Mouse (Mus musculus) stomach, embryonic 14.5 days (tissue): ENCODE data around the gene Zfp598. TPM values are rescaled to one million over a fixed set of nuclear protein-coding genes. Genes with fewer than 3 reads are reported as not detected.

Experiments
- ATAC-seq: fragments of 200-750 bp; cut with Nextera tagmentation; 2 replicates; pipeline ENCODE4 v1.8.0; 2017; ENCODE audit warnings: low read depth, moderate TSS enrichment; ENCODE audit not compliant: insufficient number of reproducible peaks, insufficient read depth, low FRiP score
- H3K27ac ChIP-seq: fragments of 300-500 bp; sonication (generic); 2 replicates; pipeline ENCODE4 v1.5.1; 2014; ENCODE audit warnings: mild to moderate bottlenecking, low read length, moderate library complexity, mixed read lengths
- H3K27me3 ChIP-seq: fragments of 300-500 bp; sonication (generic); 2 replicates; pipeline ENCODE4 v1.6.1; 2014; ENCODE audit warnings: low read length, control low read depth, mixed read lengths; ENCODE audit not compliant: control insufficient read depth, insufficient read depth
- H3K36me3 ChIP-seq: fragments of 300-500 bp; sonication (generic); 2 replicates; pipeline ENCODE4 v1.6.1; 2014; ENCODE audit warnings: mild to moderate bottlenecking, control low read depth, low read length, moderate library complexity, mixed read lengths; ENCODE audit not compliant: control insufficient read depth, insufficient read depth
- H3K4me1 ChIP-seq: fragments of 300-500 bp; sonication (generic); 2 replicates; pipeline ENCODE4 v1.6.1; 2014; ENCODE audit warnings: low read length, control low read depth, mixed read lengths; ENCODE audit not compliant: control insufficient read depth, insufficient read depth
- H3K4me2 ChIP-seq: fragments of 300-500 bp; sonication (generic); replicated peaks from 2 replicates; pipeline ENCODE4 v1.6.1; 2014; ENCODE audit warnings: low read depth, low read length, control low read depth
- H3K4me3 ChIP-seq: fragments of 300-500 bp; sonication (generic); 2 replicates; pipeline ENCODE4 v1.5.1; 2014; ENCODE audit warnings: low read depth, low read length, control low read depth
- H3K9ac ChIP-seq: fragments of 300-500 bp; sonication (generic); replicated peaks from 2 replicates; pipeline ENCODE4 v1.6.1; 2014; ENCODE audit warnings: low read depth, mild to moderate bottlenecking, control low read depth, low read length, moderate library complexity, mixed read lengths
- H3K9me3 ChIP-seq: fragments of 300-500 bp; sonication (generic); 2 replicates; pipeline ENCODE4 v1.6.1; 2016; ENCODE audit warnings: low read depth, low read length, control low read depth; ENCODE audit not compliant: control insufficient read depth
- WGBS: fragments of 180-500 bp; shearing (Covaris S2); extraction: QIAGEN DNeasy Blood & Tissue Kit; methylation state at CpG from one replicate; pipeline ENCODE4 v1.1.7; 2014; 5-methylcytosine and 5-hydroxymethylcytosine counted together
- polyA plus RNA-seq: library from polyadenylated mRNA; unstranded; fragments of >200 nt; fragmentation: Nextera tagmentation; extraction: Ambion mirVana; gene quantifications from 2 replicates; pipeline ENCODE4 v1.2.1, GENCODE M21; 2014

Zfp598 gene
- polyA plus RNA-seq = 24.8 and 26.5 TPM in 2 replicates

- peak within 1 kb of the TSS; percentile 69 for H3K4me2 ChIP-seq
- H3K4me3 ChIP-seq = peak within 1 kb of the TSS; percentile 91
- under 1% methylated on average over 73 of the region's 80 CpGs for WGBS
- peaks cover 29% of the 10 kb centered on the region for H3K4me1 ChIP-seq
- ATAC-seq = peak; percentile 98
- H3K9me3 ChIP-seq = no peaks in the 10 kb centered on the region
- H3K27ac ChIP-seq = peak within 1 kb of the TSS; percentile 74
- H3K9ac ChIP-seq = peak within 1 kb of the TSS; percentile 95
- no peaks in the 10 kb centered on the region for H3K27me3 ChIP-seq
- H3K36me3 ChIP-seq = no peaks in the 10 kb centered on the region
Observed at GRCm38 (mm10) chr17:24669545-24670245, at the start of gene Zfp598. Gene Zfp598, plus strand, starts transcription at chr17:24669687.

GRCm38 (mm10) chr17:24625472-24625871, 44.0 kb upstream of the Zfp598 start:
- Histone ChIP-seq H3K4me2 (no peak overlapping the region), H3K27me3 (no peaks in the 10 kb centered on the region), H3K4me1 (no peaks in the 10 kb centered on the region), H3K9me3 (no peaks in the 10 kb centered on the region), H3K36me3 (peaks cover 78% of the 10 kb centered on the region), H3K27ac (no peak overlapping the region), H3K9ac (no peak overlapping the region), H3K4me3 (no peak overlapping the region)
- no peak for ATAC-seq
- 95% methylated on average over 8 of the region's 8 CpGs for WGBS

- WGBS = 53% methylated on average over 5 of the region's 5 CpGs
- H3K9ac ChIP-seq = no peak overlapping the region
- no peak overlapping the region for H3K27ac ChIP-seq
- H3K36me3 ChIP-seq = peaks cover 52% of the 10 kb centered on the region
- H3K4me1 ChIP-seq = peaks cover 9% of the 10 kb centered on the region; the same call in 1 of the 2 replicates
- no peaks in the 10 kb centered on the region for H3K27me3 ChIP-seq
- no peaks in the 10 kb centered on the region for H3K9me3 ChIP-seq
- H3K4me2 ChIP-seq = no peak overlapping the region
- no peak for ATAC-seq
- no peak overlapping the region for H3K4me3 ChIP-seq
Observed at GRCm38 (mm10) chr17:24628646-24629045, 40.8 kb upstream of the Zfp598 start.

- H3K4me1 ChIP-seq = peaks cover 9% of the 10 kb centered on the region; the same call in 1 of the 2 replicates
- H3K27ac ChIP-seq = no peak overlapping the region
- no peak overlapping the region for H3K4me2 ChIP-seq
- no peaks in the 10 kb centered on the region for H3K27me3 ChIP-seq
- peaks cover 39% of the 10 kb centered on the region for H3K36me3 ChIP-seq
- no peak for ATAC-seq
- H3K4me3 ChIP-seq = no peak overlapping the region
- WGBS = 88% methylated on average over 14 of the region's 14 CpGs
- no peaks in the 10 kb centered on the region for H3K9me3 ChIP-seq
- H3K9ac ChIP-seq = no peak overlapping the region
Observed at GRCm38 (mm10) chr17:24630072-24630471, 39.4 kb upstream of the Zfp598 start.

- peaks cover 19% of the 10 kb centered on the region for H3K36me3 ChIP-seq
- peak; percentile 80; the same call in 1 of the 2 replicates for ATAC-seq
- H3K4me3 ChIP-seq = peak within 1 kb of the TSS; percentile 67
- peak within 1 kb of the TSS; percentile 67 for H3K9ac ChIP-seq
- peaks cover 9% of the 10 kb centered on the region; the same call in 1 of the 2 replicates for H3K4me1 ChIP-seq
- H3K27ac ChIP-seq = peak within 1 kb of the TSS; percentile 92
- H3K27me3 ChIP-seq = no peaks in the 10 kb centered on the region
- peak within 1 kb of the TSS; percentile 73 for H3K4me2 ChIP-seq
- WGBS = 1% methylated on average over 51 of the region's 51 CpGs
- H3K9me3 ChIP-seq = no peaks in the 10 kb centered on the region
Observed at GRCm38 (mm10) chr17:24632167-24632812, 37.2 kb upstream of the Zfp598 start, which contains the start of the genes Tsc2 and Nthl1. Gene Tsc2, minus strand, starts transcription at chr17:24632630. Gene Nthl1, plus strand, starts transcription at chr17:24632680.

- no peaks in the 10 kb centered on the region for H3K27me3 ChIP-seq
- peak overlapping the region; percentile 92 for H3K27ac ChIP-seq
- no peaks in the 10 kb centered on the region for H3K9me3 ChIP-seq
- peaks cover 9% of the 10 kb centered on the region; the same call in 1 of the 2 replicates for H3K4me1 ChIP-seq
- peak overlapping the region; percentile 73 for H3K4me2 ChIP-seq
- H3K4me3 ChIP-seq = peak overlapping the region; percentile 67
- H3K36me3 ChIP-seq = peaks cover 15% of the 10 kb centered on the region
- peak overlapping the region; percentile 67 for H3K9ac ChIP-seq
- ATAC-seq = peak; percentile 53; the same call in 1 of the 2 replicates
- WGBS = 8% methylated on average over 22 of the region's 22 CpGs
Observed at GRCm38 (mm10) chr17:24632813-24633449, 36.6 kb upstream of the Zfp598 start.

GRCm38 (mm10) chr17:24633831-24634230, 35.7 kb upstream of the Zfp598 start:
- Histone ChIP-seq H3K4me1 (peaks cover 14% of the 10 kb centered on the region; the same call in 1 of the 2 replicates), H3K27ac (peak overlapping the region; percentile 92; the same call in 1 of the 2 replicates), H3K9ac (no peak overlapping the region), H3K4me2 (no peak overlapping the region), H3K4me3 (no peak overlapping the region), H3K9me3 (no peaks in the 10 kb centered on the region), H3K36me3 (peaks cover 14% of the 10 kb centered on the region), H3K27me3 (no peaks in the 10 kb centered on the region)
- ATAC-seq = no peak
- 93% methylated on average over 11 of the region's 11 CpGs for WGBS

GRCm38 (mm10) chr17:24635024-24635423, 34.5 kb upstream of the Zfp598 start:
- Histone ChIP-seq H3K4me3 (no peak overlapping the region), H3K9ac (no peak overlapping the region), H3K4me2 (no peak overlapping the region), H3K4me1 (peaks cover 25% of the 10 kb centered on the region; the same call in 1 of the 2 replicates), H3K27me3 (no peaks in the 10 kb centered on the region), H3K9me3 (no peaks in the 10 kb centered on the region), H3K27ac (no peak overlapping the region), H3K36me3 (peaks cover 13% of the 10 kb centered on the region; the same call in 1 of the 2 replicates)
- ATAC-seq = no peak
- WGBS = 74% methylated on average over 4 of the region's 4 CpGs
